Mouse (Mus musculus) CH12.LX (cell line): ENCODE results near the gene Ephb4. TPM values are rescaled to one million over a fixed set of nuclear protein-coding genes. Genes with fewer than 3 reads are reported as not detected.

Experiments
- DNase-seq: peaks from one replicate; pipeline ENCODE4 v3.0.0-alpha.2; 2013; ENCODE audit errors: extremely low read depth
- H3K27ac ChIP-seq: 2 replicates; pipeline ENCODE4 v1.5.1; 2012; ENCODE audit warnings: low read depth, mild to moderate bottlenecking, control low read depth, moderate library complexity; ENCODE audit not compliant: insufficient read depth
- H3K27me3 ChIP-seq: replicated peaks from 2 replicates; pipeline ENCODE3; 2012; ENCODE audit warnings: inconsistent platforms
- H3K36me3 ChIP-seq, 2 experiments: replicated peaks in 1 of 2; 2 replicates each; pipeline versions ENCODE3 to v1.6.1; 2012; ENCODE audit warnings: inconsistent platforms in 1 of 2, low read length in 1 of 2, mild to moderate bottlenecking in 1 of 2, mixed read lengths in 1 of 2, moderate library complexity in 1 of 2; ENCODE audit not compliant: control insufficient read depth in 1 of 2, insufficient read depth in 1 of 2
- H3K4me1 ChIP-seq, 2 experiments: 2 replicates each; pipeline ENCODE4 v1.6.1; 2012; ENCODE audit warnings: inconsistent platforms in 1 of 2, moderate library complexity in 1 of 2; ENCODE audit not compliant: insufficient read depth in 2 of 2, control insufficient read depth in 1 of 2
- H3K4me2 ChIP-seq: 2 replicates; pipeline ENCODE4 v1.6.1; 2012; ENCODE audit warnings: low read depth, mild to moderate bottlenecking, control low read depth; ENCODE audit not compliant: poor library complexity, insufficient read depth, severe bottlenecking
- H3K4me3 ChIP-seq, 3 experiments: fragments of 150-350 bp in 1 of 3; sonication (generic) in 1 of 3; replicated peaks in 1 of 3; 2 replicates each; pipeline versions ENCODE3 to v1.5.1; 2011 to 2012; ENCODE audit warnings: low read depth in 2 of 3, low read length in 2 of 3, mild to moderate bottlenecking in 2 of 3, moderate library complexity in 2 of 3, control low read depth in 1 of 3, improper control_type of control experiment in 1 of 3, inconsistent platforms in 1 of 3, mixed read lengths in 1 of 3; ENCODE audit not compliant: poor library complexity in 1 of 3
- H3K79me2 ChIP-seq: replicated peaks from 2 replicates; pipeline ENCODE4 v1.6.1; 2012; ENCODE audit warnings: mild to moderate bottlenecking, moderate library complexity; ENCODE audit not compliant: control insufficient read depth, poor library complexity, insufficient read depth, severe bottlenecking; ENCODE audit errors: extremely low read depth
- H3K9ac ChIP-seq: 2 replicates; pipeline ENCODE4 v1.6.1; 2012; ENCODE audit warnings: low read depth, mild to moderate bottlenecking, control low read depth, moderate library complexity; ENCODE audit not compliant: insufficient read depth
- H3K9me3 ChIP-seq: replicated peaks from 2 replicates; pipeline ENCODE3; 2012; ENCODE audit warnings: low read length, inconsistent platforms, mixed read lengths
- BHLHE40 ChIP-seq: IDR thresholded peaks from 2 replicates; pipeline ENCODE4 v1.6.1; 2011; ENCODE audit warnings: mild to moderate bottlenecking, low read depth, low read length, improper control_type of control experiment
- CHD1 ChIP-seq: IDR thresholded peaks from 2 replicates; pipeline ENCODE4 v1.6.1; 2012; ENCODE audit warnings: low read depth, low read length, improper control_type of control experiment, inconsistent platforms
- CTCF ChIP-seq, 2 experiments: IDR thresholded peaks in 1 of 2; conservative IDR thresholded peaks in 1 of 2; 2 replicates each; pipeline ENCODE4 v1.5.1; 2011 to 2012; ENCODE audit warnings: low read depth in 2 of 2, low read length in 2 of 2, improper control_type of control experiment in 1 of 2, inconsistent platforms in 1 of 2, mild to moderate bottlenecking in 1 of 2, moderate library complexity in 1 of 2
- E2F4 ChIP-seq: IDR thresholded peaks from 2 replicates; pipeline ENCODE4 v1.6.1; 2011; ENCODE audit warnings: low read depth, low read length, improper control_type of control experiment; ENCODE audit not compliant: insufficient replicate concordance
- ETS1 ChIP-seq: conservative IDR thresholded peaks from 2 replicates; pipeline ENCODE4 v1.6.1; 2012; ENCODE audit warnings: low read depth, mild to moderate bottlenecking, inconsistent platforms, low read length, improper control_type of control experiment, moderate library complexity
- GABPA ChIP-seq: IDR thresholded peaks from 2 replicates; pipeline ENCODE4 v1.6.1; 2012; ENCODE audit warnings: low read depth, low read length, improper control_type of control experiment, inconsistent platforms; ENCODE audit not compliant: insufficient replicate concordance
- IRF4 ChIP-seq: IDR thresholded peaks from 2 replicates; pipeline ENCODE4 v1.6.1; 2014; ENCODE audit warnings: low read depth, mild to moderate bottlenecking, inconsistent platforms, low read length, improper control_type of control experiment
- JUN ChIP-seq: IDR thresholded peaks from 2 replicates; pipeline ENCODE4 v1.6.1; 2011; ENCODE audit warnings: low read depth, mild to moderate bottlenecking, low read length, improper control_type of control experiment, moderate library complexity; ENCODE audit not compliant: insufficient read depth
- JUND ChIP-seq: conservative IDR thresholded peaks from 2 replicates; pipeline ENCODE4 v1.6.1; 2011; ENCODE audit warnings: low read depth, low read length, improper control_type of control experiment
- KAT2A ChIP-seq: IDR thresholded peaks from 2 replicates; pipeline ENCODE4 v1.6.1; 2012; ENCODE audit warnings: low read length, improper control_type of control experiment, inconsistent platforms; ENCODE audit not compliant: insufficient replicate concordance
- MAFK ChIP-seq: IDR thresholded peaks from 2 replicates; pipeline ENCODE4 v1.6.1; 2011; ENCODE audit warnings: low read length, improper control_type of control experiment; ENCODE audit not compliant: insufficient replicate concordance
- NELFE ChIP-seq: IDR thresholded peaks from 2 replicates; pipeline ENCODE4 v1.6.1; 2011; ENCODE audit warnings: low read depth, low read length, improper control_type of control experiment
- NRF1 ChIP-seq: IDR thresholded peaks from 2 replicates; pipeline ENCODE4 v1.6.1; 2014; ENCODE audit warnings: low read depth, mild to moderate bottlenecking, inconsistent platforms, low read length, improper control_type of control experiment, moderate library complexity
- RCOR1 ChIP-seq: conservative IDR thresholded peaks from 2 replicates; pipeline ENCODE4 v1.6.1; 2012; ENCODE audit warnings: low read depth, mild to moderate bottlenecking, inconsistent platforms, low read length, improper control_type of control experiment
- SIN3A ChIP-seq: IDR thresholded peaks from 2 replicates; pipeline ENCODE4 v1.6.1; 2012; ENCODE audit warnings: low read length, improper control_type of control experiment, inconsistent platforms
- USF1 ChIP-seq: IDR thresholded peaks from 2 replicates; pipeline ENCODE4 v1.6.1; 2014; ENCODE audit warnings: low read depth, mild to moderate bottlenecking, inconsistent platforms, low read length, improper control_type of control experiment
- ZC3H11A ChIP-seq: IDR thresholded peaks from 2 replicates; pipeline ENCODE4 v1.6.1; 2012; ENCODE audit warnings: low read depth, mild to moderate bottlenecking, inconsistent platforms, low read length, improper control_type of control experiment
- ZKSCAN1 ChIP-seq: IDR thresholded peaks from 2 replicates; pipeline ENCODE4 v1.6.1; 2012; ENCODE audit warnings: low read depth, inconsistent platforms, low read length, improper control_type of control experiment, borderline replicate concordance
- ZMIZ1 ChIP-seq: IDR thresholded peaks from 2 replicates; pipeline ENCODE4 v1.6.1; 2012; ENCODE audit warnings: low read depth, mild to moderate bottlenecking, inconsistent platforms, low read length, improper control_type of control experiment
- ZNF384 ChIP-seq: IDR thresholded peaks from 2 replicates; pipeline ENCODE4 v1.6.1; 2012; ENCODE audit warnings: low read depth, low read length, improper control_type of control experiment, inconsistent platforms
- dilution Hi-C: fragments of 300-500 bp; cut with MboI; formaldehyde crosslinking; loops from 2 replicates; pipeline ENCODE4 v1.14.3; 2020; ENCODE audit warnings: low sequenced_read_pairs; ENCODE audit not compliant: extremely low pct_unique_long_range_greater_than_20kb, extremely low pct_ligation_motif_present
- in situ Hi-C: fragments of 300-500 bp; cut with MboI; formaldehyde crosslinking; loops from 3 replicates; pipeline ENCODE4 v1.14.3; 2019; ENCODE audit warnings: low sequenced_read_pairs, low pct_ligation_motif_present, low pct_unique_long_range_greater_than_20kb, mixed read lengths
- polyA plus RNA-seq: library from polyadenylated mRNA; unstranded; fragments of >175 nt; gene quantifications from 2 replicates; pipeline ENCODE4 v1.2.1, GENCODE M21; 2012; ENCODE audit warnings: low read depth; ENCODE audit not compliant: insufficient read length
- total RNA-seq, 2 experiments: library from RNA; depleted of rRNA; stranded (reverse); fragments of 300-350 nt in 1 of 2; fragments of >200 nt in 1 of 2; gene quantifications; 2 replicates each; pipeline ENCODE4 v1.2.3; 2012 to 2014

Gene Ephb4
- total and polyA plus RNA-seq, 3 experiments: 0.56 to 2.2 (median 1.5) TPM

GRCm38 (mm10) chr5:137352011-137352975, 2.4 kb downstream of the Ephb4 start:
- no peak overlapping the region for H3K27ac ChIP-seq
- no peaks in the 10 kb centered on the region for H3K9me3 ChIP-seq
- H3K4me3 ChIP-seq: no peak overlapping the region
- TF ChIP-seq NRF1: no peak
- no peak for TF ChIP-seq RCOR1
- TF ChIP-seq ZKSCAN1: no peak
- TF ChIP-seq ZNF384: no peak
- no peak for TF ChIP-seq SIN3A
- no peak for TF ChIP-seq GABPA
- no peak for TF ChIP-seq BHLHE40
- no peak for TF ChIP-seq CHD1
- TF ChIP-seq KAT2A: no peak
- TF ChIP-seq USF1: no peak
- TF ChIP-seq CTCF (conservative IDR thresholded peaks at IDR 0.05 in 1 of 2, IDR thresholded peaks at IDR 0.05 in 1 of 2; ENCODE audit: low read depth in 2 of 2, low read length in 2 of 2): no peak
- no peak for TF ChIP-seq IRF4
- no peak for TF ChIP-seq ETS1
- TF ChIP-seq JUN: no peak
- H3K27me3 ChIP-seq: peaks cover 74% of the 10 kb centered on the region
- H3K36me3 ChIP-seq: no peaks in the 10 kb centered on the region
- no peak for DNase-seq
- H3K4me1 ChIP-seq: peaks cover 6 to 16% of the 10 kb centered on the region in 2 experiments; a peak in 3 of 4 replicates
- dilution Hi-C loops: no loop called here
- no peak overlapping the region for H3K4me2 ChIP-seq
- no peaks in the 10 kb centered on the region for H3K79me2 ChIP-seq
- in situ Hi-C loops: no loop called here
- no peak overlapping the region for H3K9ac ChIP-seq

- Histone ChIP-seq H3K79me2 (no peaks in the 10 kb centered on the region), H3K4me1 (peaks cover 6 to 16% of the 10 kb centered on the region in 2 experiments; a peak in 3 of 4 replicates), H3K9me3 (no peaks in the 10 kb centered on the region), H3K4me3 (no peak overlapping the region), H3K36me3 (no peaks in the 10 kb centered on the region), H3K27me3 (peaks cover 76% of the 10 kb centered on the region), H3K4me2 (no peak overlapping the region), H3K27ac (no peak overlapping the region), H3K9ac (no peak overlapping the region)
- in situ Hi-C loops: no loop called here
- no peak for TF ChIP-seq E2F4
- TF ChIP-seq JUND: no peak
- no peak for TF ChIP-seq NRF1
- TF ChIP-seq MAFK: no peak
- no peak for TF ChIP-seq USF1
- TF ChIP-seq SIN3A: no peak
- TF ChIP-seq NELFE: no peak
- TF ChIP-seq ZMIZ1: no peak
- no peak for TF ChIP-seq ZC3H11A
- no peak for TF ChIP-seq ETS1
- dilution Hi-C loops: no loop called here
- no peak for DNase-seq
Measured at GRCm38 (mm10) chr5:137354091-137354490, 4.2 kb downstream of the Ephb4 start.
